Mouse (Mus musculus) embryonic facial prominence, embryonic 13.5 days (tissue): ENCODE data around the gene Hadh. TPM values are rescaled to one million over a fixed set of nuclear protein-coding genes. Genes with fewer than 3 reads are reported as not detected.

Experiments
- ATAC-seq: fragments of 200-750 bp; cut with Nextera tagmentation; 2 replicates; pipeline ENCODE4 v1.8.0; 2017; ENCODE audit warnings: low read depth; ENCODE audit not compliant: insufficient number of reproducible peaks, insufficient read depth, low FRiP score, low TSS enrichment
- H3K27ac ChIP-seq: fragments of 300-500 bp; sonication (generic); 2 replicates; pipeline ENCODE4 v1.5.1; 2015; ENCODE audit warnings: moderate library complexity, mild to moderate bottlenecking, inconsistent platforms
- H3K27me3 ChIP-seq: fragments of 300-500 bp; sonication (generic); 2 replicates; pipeline ENCODE4 v1.6.1; 2015; ENCODE audit warnings: mild to moderate bottlenecking, inconsistent platforms
- H3K36me3 ChIP-seq: fragments of 300-500 bp; sonication (generic); 2 replicates; pipeline ENCODE4 v1.6.1; 2015; ENCODE audit warnings: mild to moderate bottlenecking, inconsistent platforms
- H3K4me1 ChIP-seq: fragments of 300-500 bp; sonication (generic); 2 replicates; pipeline ENCODE4 v1.6.1; 2015; ENCODE audit warnings: inconsistent platforms
- H3K4me2 ChIP-seq: fragments of 300-500 bp; sonication (generic); 2 replicates; pipeline ENCODE4 v1.6.1; 2015; ENCODE audit warnings: moderate library complexity, mild to moderate bottlenecking, inconsistent platforms
- H3K4me3 ChIP-seq: fragments of 300-500 bp; sonication (generic); 2 replicates; pipeline ENCODE4 v1.5.1; 2015; ENCODE audit warnings: mild to moderate bottlenecking, inconsistent platforms
- H3K9ac ChIP-seq: fragments of 300-500 bp; sonication (generic); 2 replicates; pipeline ENCODE4 v1.6.1; 2015; ENCODE audit warnings: mild to moderate bottlenecking, inconsistent platforms
- H3K9me3 ChIP-seq: fragments of 300-500 bp; sonication (generic); 2 replicates; pipeline ENCODE4 v1.6.1; 2016; ENCODE audit warnings: inconsistent platforms
- WGBS: fragments of 180-500 bp; shearing (Covaris S2); methylation state at CpG from one replicate; pipeline ENCODE4 v1.1.7; 2015; ENCODE audit warnings: mixed read lengths; 5-methylcytosine and 5-hydroxymethylcytosine counted together
- polyA plus RNA-seq: library from polyadenylated mRNA; unstranded; fragments of >200 nt; fragmentation: Nextera tagmentation; extraction: Ambion mirVana; gene quantifications from 2 replicates; pipeline ENCODE4 v1.2.1, GENCODE M21; 2015

Hadh gene
- polyA plus RNA-seq: 106 and 110 TPM in 2 replicates

GRCm38 (mm10) chr3:131271559-131272373, at the start of gene Hadh:
Hadh (minus strand) TSS chr3:131272101.
- H3K9me3 ChIP-seq: no peaks in the 10 kb centered on the region
- WGBS: under 1% methylated on average over 54 of the region's 54 CpGs
- H3K4me1 ChIP-seq: peaks cover 35% of the 10 kb centered on the region
- no peaks in the 10 kb centered on the region for H3K27me3 ChIP-seq
- ATAC-seq: peak; percentile 78
- peak within 1 kb of the TSS; percentile 78 for H3K9ac ChIP-seq
- peaks cover 4% of the 10 kb centered on the region; the same call in 1 of the 2 replicates for H3K36me3 ChIP-seq
- peak within 1 kb of the TSS; percentile 70 for H3K4me2 ChIP-seq
- peak within 1 kb of the TSS; percentile 80 for H3K27ac ChIP-seq
- H3K4me3 ChIP-seq: peak within 1 kb of the TSS; percentile 63

GRCm38 (mm10) chr3:131320184-131320583, 48.3 kb upstream of the Hadh start:
- 5% methylated on average over 3 of the region's 3 CpGs for WGBS
- no peak overlapping the region for H3K4me3 ChIP-seq
- H3K27me3 ChIP-seq: no peaks in the 10 kb centered on the region
- no peak for ATAC-seq
- H3K27ac ChIP-seq: no peak overlapping the region
- 0 out of 2 replicates have a peak overlapping the region, but pooled peaks have one; percentile 12 for H3K9ac ChIP-seq
- H3K4me1 ChIP-seq: peaks cover 7% of the 10 kb centered on the region
- peak overlapping the region; percentile 34; the same call in 1 of the 2 replicates for H3K4me2 ChIP-seq
- H3K36me3 ChIP-seq: no peaks in the 10 kb centered on the region
- no peaks in the 10 kb centered on the region for H3K9me3 ChIP-seq

GRCm38 (mm10) chr3:131318211-131318610, 46.3 kb upstream of the Hadh start:
- H3K36me3 ChIP-seq: no peaks in the 10 kb centered on the region
- peaks cover 7% of the 10 kb centered on the region for H3K4me1 ChIP-seq

GRCm38 (mm10) chr3:131317126-131317525, 45.2 kb upstream of the Hadh start:
- H3K36me3 ChIP-seq: no peaks in the 10 kb centered on the region
- peaks cover 7% of the 10 kb centered on the region for H3K4me1 ChIP-seq
- H3K9me3 ChIP-seq: no peaks in the 10 kb centered on the region
- H3K27ac ChIP-seq: no peak overlapping the region
- no peak overlapping the region for H3K4me3 ChIP-seq
- H3K9ac ChIP-seq: no peak overlapping the region
- WGBS: 73% methylated on average over 1 of the region's 1 CpGs
- no peaks in the 10 kb centered on the region for H3K27me3 ChIP-seq
- ATAC-seq: no peak
- H3K4me2 ChIP-seq: no peak overlapping the region

More at GRCm38 (mm10) chr3:131318211-131318610, 46.3 kb upstream of the Hadh start:
- ATAC-seq: no peak
- Histone ChIP-seq H3K9ac (no peak overlapping the region), H3K27ac (no peak overlapping the region), H3K4me3 (no peak overlapping the region), H3K27me3 (no peaks in the 10 kb centered on the region), H3K9me3 (no peaks in the 10 kb centered on the region), H3K4me2 (no peak overlapping the region)
- WGBS: 48% methylated on average over 2 of the region's 2 CpGs

- H3K4me3 ChIP-seq: no peak overlapping the region
- H3K9me3 ChIP-seq: no peaks in the 10 kb centered on the region
- no peak for ATAC-seq
- no peak overlapping the region for H3K4me2 ChIP-seq
- no peaks in the 10 kb centered on the region for H3K27me3 ChIP-seq
- no peak overlapping the region for H3K27ac ChIP-seq
- H3K36me3 ChIP-seq: no peaks in the 10 kb centered on the region
- peaks cover 7% of the 10 kb centered on the region for H3K4me1 ChIP-seq
- H3K9ac ChIP-seq: no peak overlapping the region
- 56% methylated on average over 4 of the region's 4 CpGs for WGBS
These were observed 44.1 kb upstream of the Hadh start for GRCm38 (mm10) chr3:131315957-131316510.

GRCm38 (mm10) chr3:131312340-131312739, 40.4 kb upstream of the Hadh start:
- no peak for ATAC-seq
- Histone ChIP-seq H3K9ac (no peak overlapping the region), H3K27ac (no peak overlapping the region), H3K9me3 (peaks cover 7% of the 10 kb centered on the region; the same call in 1 of the 2 replicates), H3K36me3 (no peaks in the 10 kb centered on the region), H3K4me1 (no peaks in the 10 kb centered on the region), H3K4me3 (no peak overlapping the region), H3K4me2 (no peak overlapping the region), H3K27me3 (no peaks in the 10 kb centered on the region)
- 87% methylated on average over 9 of the region's 9 CpGs for WGBS

GRCm38 (mm10) chr3:131310572-131310971, 38.7 kb upstream of the Hadh start:
- Histone ChIP-seq H3K4me3 (no peak overlapping the region), H3K9me3 (peaks cover 7% of the 10 kb centered on the region; the same call in 1 of the 2 replicates), H3K9ac (no peak overlapping the region), H3K36me3 (no peaks in the 10 kb centered on the region), H3K27me3 (no peaks in the 10 kb centered on the region), H3K4me2 (no peak overlapping the region), H3K4me1 (no peaks in the 10 kb centered on the region), H3K27ac (no peak overlapping the region)
- 90% methylated on average over 4 of the region's 4 CpGs for WGBS
- ATAC-seq: no peak

- WGBS: 82% methylated on average over 3 of the region's 3 CpGs
- Histone ChIP-seq H3K27me3 (no peaks in the 10 kb centered on the region), H3K36me3 (no peaks in the 10 kb centered on the region), H3K9ac (no peak overlapping the region), H3K9me3 (peaks cover 7% of the 10 kb centered on the region; the same call in 1 of the 2 replicates), H3K4me1 (no peaks in the 10 kb centered on the region; the same call in 1 of the 2 replicates), H3K4me2 (no peak overlapping the region), H3K4me3 (no peak overlapping the region), H3K27ac (no peak overlapping the region)
- ATAC-seq: no peak
These were observed 35.9 kb upstream of the Hadh start for GRCm38 (mm10) chr3:131307811-131308210.

GRCm38 (mm10) chr3:131306255-131306654, 34.4 kb upstream of the Hadh start:
- no peak for ATAC-seq
- H3K4me3 ChIP-seq: no peak overlapping the region
- no peaks in the 10 kb centered on the region for H3K27me3 ChIP-seq
- H3K27ac ChIP-seq: no peak overlapping the region
- H3K9ac ChIP-seq: no peak overlapping the region
- H3K9me3 ChIP-seq: peaks cover 7% of the 10 kb centered on the region; the same call in 1 of the 2 replicates
- WGBS: 69% methylated on average over 7 of the region's 7 CpGs
- H3K4me2 ChIP-seq: no peak overlapping the region
- no peaks in the 10 kb centered on the region for H3K36me3 ChIP-seq
- peaks cover 6% of the 10 kb centered on the region; the same call in 1 of the 2 replicates for H3K4me1 ChIP-seq

GRCm38 (mm10) chr3:131303320-131303714, 31.4 kb upstream of the Hadh start:
- H3K4me2 ChIP-seq: peak overlapping the region; percentile 98
- peaks cover 8% of the 10 kb centered on the region for H3K4me1 ChIP-seq
- H3K4me3 ChIP-seq: peak overlapping the region; percentile 77
- 0 out of 2 replicates have a peak overlapping the region, but pooled peaks have one; percentile 75 for H3K9ac ChIP-seq
- no peak overlapping the region for H3K27ac ChIP-seq
- no peaks in the 10 kb centered on the region; the same call in 1 of the 2 replicates for H3K9me3 ChIP-seq
- no peaks in the 10 kb centered on the region for H3K36me3 ChIP-seq
- peak; percentile 12; the same call in 1 of the 2 replicates for ATAC-seq
- 17% methylated on average over 5 of the region's 5 CpGs for WGBS
- H3K27me3 ChIP-seq: no peaks in the 10 kb centered on the region

GRCm38 (mm10) chr3:131302452-131303319, 30.8 kb upstream of the Hadh start, which contains the start of gene Cyp2u1:
Cyp2u1 (minus strand) TSS chr3:131303227.
- Histone ChIP-seq H3K36me3 (no peaks in the 10 kb centered on the region), H3K9ac (peak within 1 kb of the TSS; percentile 75), H3K9me3 (no peaks in the 10 kb centered on the region), H3K4me2 (peak within 1 kb of the TSS; percentile 98), H3K27me3 (no peaks in the 10 kb centered on the region), H3K4me1 (peaks cover 14% of the 10 kb centered on the region), H3K27ac (no peak within 1 kb of the TSS), H3K4me3 (peak within 1 kb of the TSS; percentile 77)
- WGBS: under 1% methylated on average over 71 of the region's 71 CpGs
- peak; percentile 94 for ATAC-seq
